Mouse (Mus musculus) cerebellum, postnatal 14 days (tissue): Measurements from ENCODE around the gene Wfikkn2.
"Not testable (repeated sequence)": the region's sequence is repeated elsewhere in the genome, so short reads cannot be mapped to it uniquely, and the experiment has no call there.

Experiments used
- DNase-seq, 2 experiments: peaks; one replicate each; pipeline ENCODE4 v3.0.0; 2021; ENCODE audit warnings: mixed read lengths in 2 of 2

Wfikkn2 gene

DNA sequence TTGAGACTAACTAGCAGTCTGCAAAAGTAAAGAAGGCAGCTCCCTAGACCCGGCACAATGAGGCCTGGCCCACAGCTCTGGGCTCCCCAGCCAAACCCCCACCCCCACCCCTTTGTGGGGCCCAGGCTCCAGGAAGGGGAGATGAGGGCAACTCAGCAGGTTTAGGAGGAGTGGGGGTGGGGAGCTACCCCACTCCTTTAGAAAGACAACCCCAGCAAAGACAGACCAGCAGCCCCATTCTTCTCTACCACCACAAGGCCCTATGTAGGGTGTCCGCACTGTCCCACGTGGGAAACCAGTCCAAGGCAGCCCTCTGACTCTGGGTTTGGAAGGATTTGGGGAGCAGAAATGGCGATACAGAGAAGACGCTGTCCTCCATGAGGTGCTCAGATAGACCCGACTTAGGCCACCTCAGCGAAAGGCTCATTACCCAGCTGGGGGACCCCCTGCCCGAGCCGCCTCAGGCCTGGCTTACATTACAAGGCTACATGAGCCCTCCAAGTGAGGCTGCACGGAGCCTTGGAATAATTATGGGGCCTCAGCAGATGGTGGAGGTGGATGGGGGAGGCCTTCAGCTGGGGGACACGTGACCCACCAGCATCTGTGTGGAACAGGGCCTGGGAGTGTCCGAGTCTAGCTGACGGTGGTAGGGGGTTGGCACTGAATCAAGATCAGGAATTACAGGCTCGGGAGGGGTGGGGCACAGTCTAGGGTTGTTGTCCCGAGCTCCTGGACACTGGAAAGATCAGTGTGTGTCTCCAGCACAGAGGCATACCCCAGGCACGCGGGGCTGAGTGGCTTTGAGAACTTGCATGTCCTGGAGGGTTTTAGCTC lies at the start of gene Wfikkn2:
TSS of gene Wfikkn2 (minus strand) at position 51 of the 834 bp plus-strand sequence.
- peak; percentile 65 to 74 for DNase-seq

DNA sequence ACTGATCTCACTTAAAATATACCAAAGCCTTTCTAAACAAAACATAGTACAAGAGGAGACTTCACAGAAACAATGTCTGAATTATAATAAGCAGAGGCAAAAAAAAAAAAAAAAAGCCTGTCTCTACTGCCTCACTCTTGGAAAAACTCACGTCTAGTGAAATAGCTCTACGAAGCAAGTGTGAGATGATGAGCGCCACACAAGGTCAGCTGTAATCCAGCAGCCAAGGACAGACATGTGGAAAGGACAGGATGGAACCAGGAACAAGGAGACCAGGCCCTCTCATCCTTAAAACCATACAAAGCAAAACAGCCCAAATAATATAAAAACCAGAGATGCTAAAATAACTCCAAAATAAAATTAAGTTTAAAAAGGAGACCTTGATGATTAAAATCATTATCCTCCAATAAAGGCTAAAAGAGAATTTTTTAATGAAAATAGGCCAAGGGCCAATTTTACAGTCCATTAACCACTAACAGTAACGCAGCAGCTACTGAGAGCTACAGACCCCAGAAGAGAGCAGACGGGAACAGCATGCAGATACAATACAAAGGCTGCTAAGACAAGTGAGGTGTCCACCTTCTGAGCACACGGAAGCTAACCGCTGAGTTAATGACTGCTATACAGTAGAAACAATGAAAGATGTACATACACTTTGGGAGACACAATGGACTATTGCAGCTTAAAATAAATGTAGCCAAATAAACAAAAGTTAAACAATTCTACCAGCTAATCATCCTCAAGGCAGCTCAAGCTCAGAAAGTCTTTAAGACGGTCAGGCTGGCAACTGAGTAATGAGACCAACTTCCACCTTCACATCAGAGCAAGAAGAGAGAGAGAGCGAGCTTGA lies 49.4 kb upstream of the Wfikkn2 start:
- no peak for DNase-seq

DNA sequence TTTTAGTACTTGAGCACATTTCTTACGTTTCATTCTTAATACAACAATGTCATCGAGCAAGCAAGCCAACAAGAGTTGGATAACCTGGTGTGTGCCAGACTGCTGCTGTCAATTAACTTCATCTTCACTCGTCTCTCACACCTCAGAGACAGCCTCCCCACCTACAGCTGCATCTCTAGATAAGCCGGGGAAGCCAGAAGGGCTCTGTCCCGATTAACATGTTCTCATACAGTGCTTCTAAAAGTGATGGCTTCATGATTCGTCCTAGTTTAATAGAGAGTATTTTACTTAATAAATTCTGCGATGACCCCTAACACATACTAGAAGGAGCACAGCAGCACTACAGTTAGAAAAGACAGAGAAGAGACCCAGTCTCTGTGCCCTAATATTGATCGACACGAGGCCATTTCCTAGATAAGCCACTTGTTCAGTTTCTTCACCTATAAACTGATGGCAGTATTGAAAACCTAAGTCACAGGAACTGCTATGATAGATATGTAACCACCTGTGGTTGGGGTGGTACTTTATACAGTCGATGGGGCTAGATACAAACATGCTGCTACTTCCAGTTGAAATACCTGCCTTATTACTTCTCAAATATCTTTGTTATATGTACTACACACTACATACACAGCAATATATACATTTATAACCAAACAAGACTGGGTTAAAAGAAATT lies 44.4 kb upstream of the Wfikkn2 start:
- no peak for DNase-seq

DNA sequence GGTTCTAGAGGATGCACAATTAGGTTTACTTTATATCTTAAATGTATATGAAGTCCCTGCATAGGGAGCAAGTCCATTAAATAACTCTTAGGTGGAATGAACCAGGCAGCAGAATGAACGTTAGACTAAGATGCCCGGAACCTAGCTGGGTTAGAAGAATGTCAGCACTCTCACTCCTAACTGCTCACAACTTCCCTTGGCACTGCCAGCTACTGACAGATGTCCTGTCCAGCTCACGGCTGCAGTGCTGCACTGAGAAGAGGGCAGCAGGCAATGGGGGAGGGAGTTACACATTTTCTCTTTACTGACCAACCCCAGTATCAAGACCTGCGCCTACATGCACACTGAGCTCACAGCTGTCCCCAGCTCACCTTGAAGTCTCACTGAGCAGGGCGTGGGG lies 41.3 kb upstream of the Wfikkn2 start:
- no peak for DNase-seq

DNA sequence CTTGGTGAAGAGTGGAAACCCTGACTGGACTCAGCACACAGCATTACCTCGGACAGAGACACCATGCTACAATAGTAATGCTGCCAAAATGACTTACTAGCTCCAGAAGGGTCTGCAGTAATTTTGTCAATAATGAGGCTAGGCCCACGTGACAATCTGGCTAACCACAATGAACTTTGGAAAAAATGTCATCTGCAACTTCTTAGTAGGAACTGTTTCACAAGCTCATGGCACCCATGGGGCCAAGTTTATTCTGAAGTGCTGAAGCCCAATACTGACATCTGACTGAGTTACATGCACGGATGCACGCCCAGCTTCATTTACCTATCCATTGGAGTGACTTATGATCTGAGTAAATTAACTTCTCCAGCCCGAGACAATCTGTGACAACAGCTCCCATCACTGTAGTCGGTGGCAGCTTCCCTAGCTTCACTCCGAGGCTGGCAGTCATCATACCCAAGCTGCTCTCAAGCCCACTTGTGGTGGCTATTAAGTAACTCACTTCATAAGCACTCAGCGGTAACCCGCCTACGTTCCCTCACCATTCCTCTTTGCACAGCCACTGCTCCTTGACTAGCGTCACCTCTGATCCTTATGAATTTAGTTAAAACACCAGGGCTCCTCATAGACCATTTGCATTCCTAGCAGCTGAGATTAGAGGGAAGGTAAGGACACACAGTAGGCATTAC lies 40.2 kb upstream of the Wfikkn2 start:
- no peak for DNase-seq

DNA sequence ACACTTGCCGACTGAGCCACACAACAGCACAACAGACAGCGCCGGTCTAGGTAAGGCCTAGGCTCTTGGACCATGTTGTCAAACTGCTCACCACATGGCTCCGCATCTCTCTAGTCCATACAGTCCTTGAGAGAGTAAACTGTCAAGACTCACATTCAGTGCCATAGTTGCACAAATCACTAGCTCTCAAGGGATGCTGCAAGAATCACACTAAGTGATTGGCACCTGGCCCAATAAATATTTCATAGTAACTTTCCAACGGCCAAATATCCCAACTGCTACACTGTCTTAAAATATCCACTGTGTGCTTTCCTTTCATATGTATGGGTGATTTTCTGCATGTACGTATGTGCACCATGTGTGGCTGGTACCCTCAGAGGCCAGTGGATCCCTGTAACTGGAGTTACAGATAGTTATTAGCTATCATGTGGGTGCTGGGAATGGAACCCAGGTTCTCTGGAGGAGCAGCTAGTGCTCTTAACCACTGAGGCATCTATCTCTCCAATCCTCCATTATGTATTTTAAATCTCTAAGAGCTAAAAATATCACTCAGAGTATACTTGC lies 37.8 kb upstream of the Wfikkn2 start:
- DNase-seq: no peak

DNA sequence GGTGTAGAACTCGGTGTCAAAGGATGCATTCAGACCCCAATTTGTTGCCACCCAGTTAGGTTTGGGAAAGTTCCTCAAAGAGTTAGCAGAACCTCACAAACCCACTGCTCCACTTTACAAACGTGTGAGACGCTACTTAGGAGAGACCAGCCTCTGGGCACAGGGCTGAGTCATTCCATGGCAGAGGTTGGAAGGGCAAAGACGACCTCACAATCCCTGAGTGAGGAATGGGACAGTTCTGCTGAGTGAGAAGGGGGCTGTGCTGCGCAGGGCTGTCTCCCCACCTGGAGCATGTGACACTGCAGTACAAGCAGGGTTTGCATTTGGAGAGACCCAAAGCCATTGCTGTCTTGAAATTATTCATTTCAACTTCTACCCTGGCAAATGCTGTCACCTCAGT lies 36.5 kb upstream of the Wfikkn2 start:
- DNase-seq: no peak

DNA sequence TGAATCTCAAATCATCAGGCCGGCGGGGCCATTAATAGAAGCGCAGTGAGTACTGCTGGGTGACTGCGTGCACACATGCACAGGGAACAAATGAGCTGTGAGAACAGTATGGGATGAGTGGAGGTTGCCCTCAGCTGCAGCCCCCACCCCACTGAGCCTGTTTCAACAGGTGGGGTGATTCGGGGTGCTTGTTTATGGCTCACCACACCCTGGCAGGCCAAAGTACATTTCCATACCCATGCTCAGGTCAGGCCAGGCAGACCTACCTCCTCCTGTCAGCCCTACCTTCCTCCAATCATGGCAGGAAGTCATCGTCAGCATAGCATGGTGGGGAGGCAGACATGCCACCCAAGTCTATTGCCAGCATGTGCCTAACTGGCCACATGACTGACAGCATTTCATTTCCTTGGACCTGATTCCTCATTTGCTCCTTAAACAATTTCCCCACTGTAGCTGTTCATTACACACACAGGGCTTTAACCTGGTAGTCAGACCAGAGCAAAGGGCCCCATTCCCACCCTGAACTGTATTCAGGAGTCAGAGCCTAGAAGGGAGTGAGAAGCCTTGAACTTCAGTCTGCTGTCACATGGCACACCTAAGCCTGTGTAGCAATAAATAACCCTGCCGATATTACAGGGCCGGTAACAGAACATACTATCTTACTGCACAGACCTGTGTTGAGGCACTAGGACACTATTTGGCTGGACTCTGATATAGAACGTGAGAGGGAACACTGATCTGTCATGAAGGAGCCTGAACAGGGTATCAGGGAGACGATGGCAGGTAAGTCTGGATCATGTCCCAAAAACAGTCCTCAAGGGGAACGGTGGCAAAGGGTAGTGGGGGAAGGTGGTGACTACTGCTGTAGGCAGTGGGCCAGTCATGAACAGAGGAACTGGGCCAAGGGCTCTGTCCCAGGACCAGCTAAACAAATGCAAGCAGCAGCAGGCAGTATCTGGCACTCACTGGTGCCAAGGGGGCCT lies 35.7 kb upstream of the Wfikkn2 start, which contains the start of gene Gm21885:
TSS of gene Gm21885 (plus strand) at position 675 of the 983 bp plus-strand sequence.
- DNase-seq: peak; percentile 42 to 44

DNA sequence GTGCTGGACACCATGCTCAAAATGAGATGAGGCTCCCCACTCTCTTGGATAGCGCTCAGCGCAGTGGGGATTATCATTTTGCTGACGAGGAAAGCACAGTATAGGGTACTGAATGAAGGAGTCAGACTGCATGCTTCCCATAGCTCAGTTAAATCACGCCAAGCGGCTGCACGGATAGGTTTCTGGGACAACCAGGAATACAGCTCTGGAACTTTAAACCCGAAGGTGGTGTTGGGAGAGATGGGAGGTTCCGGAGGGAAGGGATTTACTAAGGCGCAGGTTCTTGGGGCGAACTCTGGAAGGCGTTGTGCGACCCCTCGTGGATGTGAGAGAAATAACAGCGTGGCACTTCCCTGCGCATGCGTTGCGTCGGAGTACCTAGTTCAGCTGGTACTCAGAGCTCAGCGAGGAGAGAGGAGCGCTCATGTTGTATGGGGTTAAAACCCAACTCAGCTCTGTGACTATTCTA lies 31.1 kb upstream of the Wfikkn2 start:
- DNase-seq: peak; percentile 94 to 96

DNA sequence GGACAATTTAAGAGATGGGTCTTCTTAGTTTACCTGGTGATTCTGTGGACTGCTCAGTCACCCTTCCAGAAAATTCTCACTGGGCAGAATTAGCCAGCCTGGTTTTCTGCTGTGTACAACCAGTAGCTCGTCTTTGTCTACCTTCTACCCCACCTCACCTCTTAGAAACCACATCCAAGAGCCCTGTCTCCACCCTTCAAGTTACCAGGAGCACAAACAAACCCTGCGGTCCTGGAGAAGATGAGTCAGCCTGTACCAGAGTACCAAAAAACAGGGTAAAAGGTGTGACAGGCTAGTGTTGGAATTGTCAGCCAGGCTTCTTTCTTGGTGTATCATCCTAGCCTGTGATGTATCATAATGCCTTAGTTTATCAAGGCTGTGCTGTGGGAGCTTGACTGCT lies 29.9 kb upstream of the Wfikkn2 start:
- no peak for DNase-seq

DNA sequence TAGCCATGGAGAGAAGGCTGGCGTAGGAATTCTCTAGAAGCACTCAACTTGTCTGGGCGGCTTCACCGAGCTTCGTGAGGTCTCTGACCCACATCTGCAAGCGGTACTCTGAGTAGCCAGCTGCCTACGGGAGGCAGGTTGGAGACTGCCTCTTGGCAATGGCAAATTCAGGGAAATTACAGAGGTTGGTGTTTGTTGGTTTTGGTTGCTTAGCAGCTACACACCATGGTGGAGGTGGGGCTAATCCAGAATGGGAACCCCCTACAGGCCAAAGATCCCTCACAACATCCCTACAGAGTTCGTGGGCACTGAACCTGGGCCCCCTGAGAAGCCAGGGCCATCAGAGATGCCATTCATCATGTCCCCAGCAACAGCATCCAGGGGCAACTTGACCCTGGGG lies 29.4 kb upstream of the Wfikkn2 start:
- no peak for DNase-seq

DNA sequence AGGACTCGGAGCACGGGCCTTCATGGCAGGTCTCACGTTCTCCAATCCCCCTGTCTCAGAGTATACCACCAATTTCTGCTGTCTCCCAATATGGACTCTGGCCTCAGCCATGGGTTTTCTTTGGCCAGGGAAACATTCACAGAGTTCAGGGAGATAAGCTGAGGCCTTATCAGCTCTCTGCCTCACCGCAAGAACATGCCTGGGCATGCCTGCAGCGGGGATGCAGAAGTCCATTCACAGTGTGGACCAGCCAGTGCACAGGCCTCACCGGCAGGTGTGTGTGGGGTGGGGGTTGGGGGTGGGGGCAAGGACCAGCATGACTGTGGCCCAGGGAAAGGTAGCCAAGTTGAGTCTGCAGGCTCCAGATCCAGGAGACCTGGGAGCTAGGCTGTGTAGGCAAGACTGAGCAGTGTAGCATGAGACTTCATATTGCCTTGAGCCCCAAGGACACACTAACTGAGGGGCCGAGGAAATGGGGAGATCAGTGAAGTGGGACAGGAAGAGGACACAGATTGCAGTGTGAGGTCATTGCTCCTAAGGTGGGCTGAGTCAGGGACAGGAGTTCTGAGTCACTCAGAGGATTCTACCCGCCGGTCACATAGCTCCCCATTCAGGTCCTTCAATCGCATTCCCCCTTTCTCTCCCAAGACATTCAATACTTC lies 28.5 kb upstream of the Wfikkn2 start:
- DNase-seq: no peak

DNA sequence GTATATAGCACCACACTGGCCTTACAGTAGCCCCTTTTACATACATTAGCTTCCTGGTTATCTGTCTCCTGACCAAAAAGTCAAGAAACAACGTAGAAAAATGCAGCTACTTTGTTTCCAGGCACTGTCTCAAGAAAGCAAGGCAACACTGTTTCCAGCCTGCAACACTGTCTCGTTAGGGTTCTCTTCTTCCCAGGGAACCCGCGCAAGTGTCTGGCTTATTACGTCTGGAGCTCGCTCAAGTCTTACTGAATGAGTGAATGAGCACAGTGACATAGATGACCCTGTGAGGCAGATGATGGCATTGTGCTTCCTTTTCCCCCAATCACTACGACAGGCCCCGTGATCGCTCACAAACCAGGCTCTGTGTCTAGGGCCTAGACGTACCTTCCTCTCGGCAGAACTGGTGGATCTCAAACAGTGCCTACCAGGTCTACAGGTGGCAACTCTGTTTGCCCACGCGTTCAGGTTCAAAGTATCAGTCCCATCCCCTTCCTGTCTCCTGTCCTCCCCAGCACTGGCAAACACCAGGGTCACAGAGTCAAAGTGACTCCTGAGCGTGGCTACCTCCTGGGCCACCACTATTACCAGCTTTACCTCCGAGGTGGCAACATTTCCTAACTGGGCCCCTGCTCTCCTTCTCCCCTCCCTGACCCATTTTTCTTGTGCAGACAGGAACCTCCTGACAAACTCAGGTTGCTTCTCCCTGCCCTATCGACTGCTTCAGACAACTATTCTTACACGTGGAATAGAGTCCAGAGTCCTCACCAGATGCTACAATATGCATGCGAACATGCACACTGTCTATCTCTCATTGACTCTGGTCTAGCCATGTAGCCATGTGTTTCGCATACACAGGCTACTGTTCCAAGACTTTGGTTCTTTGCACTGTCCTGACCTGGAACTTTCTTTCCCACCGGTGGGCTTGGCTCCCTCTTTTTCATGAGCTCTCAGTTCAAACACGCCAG lies 27.4 kb upstream of the Wfikkn2 start:
- no peak for DNase-seq

DNA sequence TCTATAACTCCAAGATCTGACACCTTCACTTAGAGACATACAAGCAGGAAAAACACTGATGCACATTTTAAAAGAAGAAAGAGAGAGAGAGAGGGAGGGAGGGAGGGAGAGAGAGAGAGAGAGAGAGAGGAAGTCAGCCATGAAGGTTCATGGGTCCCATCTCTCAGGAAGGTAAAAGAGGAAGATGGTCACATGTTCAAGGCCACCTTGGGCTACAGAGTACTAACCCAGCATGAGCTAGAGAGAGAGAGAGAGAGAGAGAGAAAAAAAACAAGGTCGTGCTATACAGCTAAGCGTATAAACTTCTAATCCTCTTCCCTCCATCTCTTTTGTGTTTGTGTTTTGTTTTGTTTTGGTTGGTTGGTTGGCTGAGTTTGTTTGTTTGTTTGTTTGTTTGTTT lies 25.2 kb upstream of the Wfikkn2 start:
- DNase-seq: no peak

DNA sequence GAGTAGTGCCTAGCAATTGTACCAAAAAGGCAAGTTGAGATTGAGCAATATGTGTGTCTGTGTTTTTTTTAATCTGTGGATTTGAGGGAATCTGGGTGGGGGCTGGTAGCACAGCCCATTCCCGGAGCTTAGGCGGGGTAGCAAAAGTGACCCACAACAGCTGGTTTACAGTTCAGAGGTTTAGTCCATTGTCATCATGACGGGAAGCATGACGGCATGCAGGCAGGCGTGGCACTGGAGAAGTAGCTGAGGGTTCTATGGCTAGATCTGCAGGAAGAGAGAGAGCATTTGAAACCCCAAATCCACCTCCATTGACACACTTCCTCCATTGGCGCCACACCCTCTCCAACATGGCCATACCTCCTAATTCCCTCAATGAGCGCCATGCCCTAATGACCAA lies 24.1 kb upstream of the Wfikkn2 start:
- DNase-seq: no peak

DNA sequence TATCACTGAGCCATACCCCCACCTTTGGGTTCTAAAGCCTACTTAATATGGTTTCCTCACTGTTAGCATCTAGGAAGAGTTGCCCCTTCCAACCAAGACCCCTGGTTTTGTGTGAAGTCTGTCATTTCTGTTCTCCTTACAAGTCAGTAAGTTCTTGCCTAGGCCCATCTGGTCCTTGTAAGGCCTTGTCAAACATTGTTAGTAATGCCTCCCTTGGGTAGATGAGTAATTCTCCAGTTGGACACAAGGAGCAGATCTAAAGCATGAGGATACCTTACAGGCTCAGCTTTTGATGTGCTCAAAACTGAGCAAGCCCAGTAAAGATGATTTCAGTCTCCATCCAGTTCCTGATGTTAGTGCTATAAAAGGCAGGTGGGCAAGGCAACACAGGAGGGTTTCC lies 23.0 kb upstream of the Wfikkn2 start:
- no peak for DNase-seq

DNA sequence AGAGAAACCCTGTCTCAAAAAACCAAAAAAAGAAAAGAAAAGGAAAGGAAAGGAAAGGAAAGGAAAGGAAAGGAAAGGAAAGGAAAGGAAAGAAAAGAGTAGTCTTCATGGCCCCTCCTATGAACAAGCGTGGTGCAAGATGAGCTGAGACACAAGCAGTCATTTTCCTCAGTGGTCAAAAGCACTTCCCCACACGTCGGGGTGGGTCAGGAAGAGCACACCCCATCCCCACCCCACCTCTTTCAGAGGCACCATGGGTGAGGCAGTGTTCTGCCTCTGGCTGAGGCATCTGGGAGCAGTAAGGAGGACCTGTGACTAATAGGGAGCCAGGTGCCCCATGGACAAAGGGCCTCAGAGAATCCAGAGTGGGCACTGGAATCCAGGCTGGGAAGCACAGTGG lies 20.4 kb upstream of the Wfikkn2 start:
- not testable (repeated sequence) for DNase-seq

DNA sequence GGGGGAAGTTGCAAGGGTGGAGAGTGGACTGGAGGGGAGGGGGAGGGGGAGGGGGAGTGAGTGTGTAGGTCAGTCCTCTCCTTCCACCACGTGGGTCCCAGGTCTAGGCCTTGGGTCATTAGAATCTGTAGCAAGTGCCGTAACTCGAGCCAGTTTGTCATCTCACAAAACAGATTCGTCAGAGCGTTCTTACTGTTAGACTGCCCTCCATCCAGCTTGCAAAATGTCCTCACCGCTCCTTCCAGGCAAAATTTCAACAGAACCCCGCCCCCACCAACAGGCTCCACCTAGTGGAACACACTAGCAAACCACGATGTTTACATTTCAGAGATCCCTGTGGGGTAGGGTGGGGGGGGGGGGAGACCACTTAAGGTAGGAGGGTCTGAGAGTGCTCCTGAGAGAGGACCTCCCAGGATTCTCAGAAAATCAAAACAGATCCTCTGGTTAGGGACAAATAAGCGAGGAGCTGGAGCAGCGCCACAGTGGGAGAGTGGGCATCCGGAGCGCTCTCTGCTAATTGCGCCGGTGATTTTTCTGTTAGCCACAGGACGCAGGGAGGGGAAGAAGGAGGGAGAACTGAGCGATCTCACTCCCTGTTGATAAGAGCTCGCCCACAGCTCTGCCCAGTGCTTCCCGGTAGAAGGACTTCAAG lies 19.5 kb upstream of the Wfikkn2 start:
- DNase-seq: peak; percentile 78 to 89
